Mouse (Mus musculus) ovary, postnatal 36 days (tissue): ENCODE data around the gene Rbm17.
A peak's percentile ranks its signal among the peaks of the same experiment; 100 is the strongest.
"Not testable (repeated sequence)": the region's sequence is repeated elsewhere in the genome, so short reads cannot be mapped to it uniquely, and the experiment has no call there.

ENCODE experiments used
- DNase-seq: peaks from one replicate; pipeline ENCODE4 v3.0.0; 2022; ENCODE audit warnings: low spot score, mixed read lengths

Rbm17 gene

DNA sequence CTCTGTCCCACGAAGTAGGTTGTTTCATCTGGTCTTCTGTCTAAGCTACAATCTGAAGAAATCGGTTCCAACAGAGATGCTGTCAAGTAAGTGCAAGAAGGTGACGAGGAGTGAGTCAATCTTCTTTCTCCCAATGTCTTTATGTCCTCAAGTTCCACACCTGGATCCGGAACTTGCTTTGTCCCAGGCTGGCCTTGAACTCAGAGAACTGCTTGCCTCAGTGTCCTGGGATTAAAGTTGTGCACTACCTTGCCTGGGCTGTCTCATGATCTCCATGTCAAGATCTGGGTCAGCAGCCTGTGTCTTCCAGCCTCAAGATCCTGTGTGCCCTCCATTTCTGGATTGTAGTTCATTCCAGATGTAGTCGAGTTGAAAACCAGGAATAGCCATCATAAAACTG is at the start of gene Rbm17:
Gene Rbm17 (minus strand): TSS at position 101 of the 400 bp plus-strand sequence.
- no peak for DNase-seq

DNA sequence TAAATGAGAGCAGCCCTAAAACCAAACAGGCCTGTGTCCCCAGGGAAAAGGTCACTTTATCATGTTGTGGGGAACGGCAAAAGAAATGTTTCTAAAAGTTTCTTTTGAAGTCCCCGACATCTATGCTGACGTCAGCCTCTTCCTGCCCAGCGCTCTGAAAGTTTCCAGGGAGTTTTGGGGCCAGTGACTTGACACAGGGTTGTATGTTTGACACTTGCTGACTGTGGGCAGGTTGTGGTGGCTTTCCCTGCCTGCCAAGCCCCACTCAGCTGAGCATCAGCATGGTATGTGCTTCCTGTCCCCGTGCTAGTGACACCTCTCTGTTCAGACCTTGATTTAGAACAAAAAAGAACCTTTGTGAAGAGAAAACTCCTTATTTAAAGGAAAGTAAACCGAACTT is 49.4 kb upstream of the Rbm17 start:
- DNase-seq: no peak

DNA sequence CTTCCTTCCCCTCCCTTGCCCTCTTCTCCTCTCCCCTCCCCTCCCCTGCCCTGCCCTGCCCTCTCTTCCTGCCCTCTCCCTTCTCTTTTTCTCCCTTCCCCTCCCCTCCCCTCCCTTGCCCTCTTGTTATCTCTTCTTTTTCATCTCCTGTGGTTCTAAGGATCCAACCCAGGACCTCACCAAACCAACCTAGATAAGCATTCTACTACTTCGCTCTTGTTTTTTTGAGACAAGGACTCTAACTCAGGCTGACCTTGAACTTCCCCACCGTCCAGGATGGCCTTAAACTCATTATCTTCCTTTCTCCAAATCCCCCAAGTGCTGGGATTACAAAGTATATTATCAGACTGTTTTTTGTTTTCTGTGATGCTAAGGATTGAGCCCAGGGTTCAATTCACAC is 48.8 kb upstream of the Rbm17 start:
- no peak for DNase-seq

DNA sequence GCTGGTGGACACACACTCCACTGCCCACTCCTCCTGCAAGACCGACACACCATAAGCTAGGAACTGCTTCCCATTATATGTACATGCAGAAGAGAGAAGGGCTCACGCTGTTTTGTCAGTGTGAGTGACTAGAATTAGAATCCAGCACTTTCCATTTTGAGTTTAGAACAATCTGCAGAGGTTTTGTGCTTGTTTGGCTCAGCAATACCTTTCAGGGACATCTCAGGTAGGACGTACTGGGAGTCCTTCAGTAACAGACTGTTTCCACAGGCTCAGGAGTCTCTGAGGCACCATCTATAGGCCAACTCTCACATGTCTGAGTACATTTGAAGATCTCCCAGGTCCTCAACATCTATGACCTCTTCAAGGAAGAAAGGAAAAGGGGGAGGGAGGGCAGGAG is 48.2 kb upstream of the Rbm17 start:
- no peak for DNase-seq

DNA sequence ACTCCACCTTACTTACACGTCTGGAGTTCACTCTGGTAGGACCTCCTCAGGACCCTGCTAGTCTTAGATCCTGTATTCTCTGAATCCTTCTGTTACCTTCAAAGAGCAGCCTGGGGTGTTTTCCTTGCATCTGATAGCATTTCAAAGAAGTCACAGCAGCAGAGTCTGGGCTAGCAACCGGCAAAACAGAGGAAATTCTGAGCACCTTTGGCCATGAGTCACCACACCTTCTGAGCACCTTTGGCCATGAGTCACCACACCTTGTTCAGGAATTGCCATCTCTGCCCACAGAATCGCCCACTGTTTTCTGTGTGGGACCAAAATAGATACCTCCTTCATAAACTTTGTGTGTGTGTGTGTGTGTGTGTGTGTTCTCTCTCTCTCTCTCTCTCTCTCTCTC is 47.5 kb upstream of the Rbm17 start:
- DNase-seq: no peak

DNA sequence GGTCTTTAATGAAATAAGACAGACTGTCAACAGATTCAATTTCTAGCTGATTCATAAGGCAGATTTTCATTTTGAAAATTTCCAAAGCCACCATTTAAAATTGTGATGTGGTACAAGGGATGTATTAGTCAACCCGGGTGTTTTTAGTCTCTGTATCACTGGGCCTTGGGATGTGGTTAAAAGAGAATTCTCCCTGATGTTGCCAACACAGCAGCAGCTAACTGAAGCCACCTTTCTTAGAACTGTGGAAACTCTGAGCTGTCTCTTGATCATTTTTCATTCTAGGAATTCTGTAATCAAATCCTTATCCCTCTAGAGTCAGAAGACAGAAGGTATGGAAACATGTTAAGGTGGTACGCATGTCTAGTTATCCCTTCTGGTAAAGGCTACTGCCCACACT is 41.3 kb upstream of the Rbm17 start:
- no peak for DNase-seq

DNA sequence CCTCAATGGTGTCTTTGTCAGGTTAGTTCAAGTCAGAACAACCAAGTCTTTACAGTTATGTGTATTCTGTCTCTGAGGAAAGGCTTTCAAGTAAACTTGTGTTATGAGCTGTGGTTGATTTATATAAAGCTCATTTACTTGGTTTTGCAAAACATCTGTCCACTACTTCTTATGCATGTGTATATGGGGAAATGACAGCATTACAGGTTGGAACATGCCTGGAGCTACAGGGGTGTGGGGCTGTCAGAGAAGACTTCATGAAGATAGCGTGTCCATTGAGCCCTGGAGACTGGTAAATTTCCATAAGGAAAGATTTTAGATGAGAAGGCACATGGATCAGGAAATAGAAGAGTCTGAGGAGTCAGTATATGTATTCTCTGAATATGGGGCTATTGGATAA is 40.1 kb upstream of the Rbm17 start:
- no peak for DNase-seq

DNA sequence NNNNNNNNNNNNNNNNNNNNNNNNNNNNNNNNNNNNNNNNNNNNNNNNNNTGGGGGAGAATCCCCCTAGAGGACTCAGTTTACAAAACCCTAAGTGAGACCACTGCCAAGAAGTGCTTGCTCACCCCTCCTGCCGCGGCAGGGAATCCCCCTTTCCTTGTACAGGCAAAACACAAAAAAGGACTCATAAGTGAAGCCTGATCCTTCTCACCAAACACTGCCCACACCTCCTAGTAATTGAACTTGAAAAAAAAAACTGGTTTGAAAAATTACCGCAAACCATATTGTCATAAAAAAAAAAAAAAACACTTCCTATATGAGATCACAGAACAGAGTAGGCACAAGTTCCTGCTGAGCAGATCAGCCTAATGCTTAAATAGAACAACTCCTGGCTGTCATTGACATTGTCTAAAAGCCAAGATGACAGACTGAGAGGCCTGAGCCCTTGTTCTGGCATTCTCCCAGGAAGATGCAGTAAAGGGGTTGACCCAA is 38.5 kb upstream of the Rbm17 start, which contains the start of gene Il2ra:
Gene Il2ra (plus strand): TSS at position 357 of the 491 bp plus-strand sequence.
- no peak for DNase-seq

DNA sequence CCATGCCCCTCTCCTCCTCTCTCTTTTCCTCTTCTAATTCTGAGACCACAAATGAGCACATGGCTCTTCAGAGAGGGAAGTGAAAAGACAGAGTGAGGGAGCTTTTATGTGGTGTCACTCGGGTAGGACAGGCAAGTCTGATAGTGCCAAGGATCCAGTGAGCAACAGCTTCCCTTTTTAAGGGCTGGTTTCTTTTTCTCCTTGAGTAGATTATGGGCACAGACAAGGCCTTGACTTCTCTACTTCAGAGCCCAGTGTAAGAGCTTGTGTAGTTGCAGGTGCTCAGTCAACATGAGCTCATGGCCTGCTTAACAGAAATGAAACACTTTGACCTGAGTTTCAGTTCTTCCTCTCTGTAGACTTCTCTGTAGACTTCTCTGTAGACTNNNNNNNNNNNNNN is 33.2 kb upstream of the Rbm17 start:
- no peak for DNase-seq

DNA sequence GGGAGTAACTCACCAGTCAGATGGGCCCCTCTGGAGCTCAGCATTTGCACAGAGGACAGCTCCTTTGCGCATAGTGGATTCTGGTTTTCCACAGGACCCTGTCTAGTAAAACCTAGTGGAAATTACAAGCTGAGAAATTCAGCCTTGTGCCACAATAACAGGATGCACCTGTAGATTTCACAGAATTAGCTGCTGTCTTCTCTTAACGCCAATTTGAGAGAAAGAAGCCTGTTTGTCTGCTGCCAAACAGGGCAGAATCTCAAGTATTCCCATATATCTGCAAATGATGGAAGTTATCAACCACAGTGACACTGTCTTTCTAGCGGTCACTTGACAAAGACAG is 32.2 kb upstream of the Rbm17 start:
- DNase-seq: no peak

DNA sequence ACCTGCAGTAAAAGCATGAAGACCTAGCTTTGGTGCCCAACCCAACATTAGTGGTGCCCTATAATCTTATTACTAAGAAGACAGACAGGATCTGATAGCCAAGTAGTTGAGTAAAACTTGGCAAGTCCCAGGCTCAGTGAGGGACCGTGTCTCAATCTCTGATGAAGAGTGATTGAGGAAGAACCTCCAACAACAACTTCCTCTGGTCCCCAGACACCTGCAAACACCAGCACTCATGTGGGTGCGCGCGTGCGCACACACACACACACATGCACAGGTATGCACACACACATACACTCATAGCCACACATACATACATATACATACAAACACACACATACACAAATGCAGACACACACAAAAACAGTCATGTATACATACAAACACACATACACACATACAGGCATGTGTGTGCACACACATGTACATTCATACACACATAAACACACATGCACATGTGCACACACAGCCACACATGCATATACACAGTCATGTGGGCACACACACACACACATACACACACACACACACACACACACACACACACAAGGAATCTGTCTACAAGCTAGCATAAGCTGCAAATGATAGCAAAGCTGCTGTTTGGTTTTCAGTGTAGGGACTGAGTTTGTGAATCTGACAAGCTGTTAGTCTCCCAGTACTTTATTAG is 31.7 kb upstream of the Rbm17 start:
- no peak for DNase-seq

DNA sequence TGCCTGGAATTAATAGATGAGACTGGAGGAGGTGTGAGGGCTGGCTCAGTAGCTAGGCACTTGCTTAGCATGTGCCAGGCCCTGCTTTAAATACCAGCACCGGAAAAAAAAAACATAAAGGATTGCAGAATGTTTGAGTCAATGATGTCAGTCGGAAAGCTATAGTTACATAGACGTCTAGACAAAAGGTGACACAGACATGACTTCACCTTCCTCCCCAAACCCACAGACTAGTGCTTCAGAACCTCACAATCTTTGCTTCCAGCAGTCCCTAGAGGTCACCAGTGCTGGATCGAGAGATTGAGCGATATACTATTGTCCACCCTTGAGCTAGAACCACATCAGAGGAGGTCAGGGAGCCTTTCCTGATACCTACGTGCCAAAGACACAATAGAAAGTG is 31.1 kb upstream of the Rbm17 start:
- DNase-seq: no peak

DNA sequence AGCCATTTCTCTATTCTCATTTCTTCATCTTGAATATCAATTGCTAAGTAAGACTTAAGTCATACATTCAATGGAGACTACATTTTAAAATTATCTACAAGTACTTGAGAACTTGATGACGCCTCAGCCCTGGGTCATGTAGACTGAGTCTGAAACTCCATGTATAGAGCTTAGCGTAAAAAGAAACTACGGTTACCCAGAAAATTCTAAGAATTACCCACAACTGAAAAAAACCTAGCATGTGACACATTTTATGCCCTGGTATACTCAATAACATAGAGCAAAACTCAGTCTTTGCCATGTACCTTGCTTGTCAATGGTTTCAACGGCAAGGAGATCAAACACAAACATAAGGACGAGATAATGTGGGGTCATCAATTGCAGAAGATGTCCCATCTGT is 21.9 kb upstream of the Rbm17 start, which contains the start of gene Gm17490:
Gene Gm17490 (minus strand): TSS at position 375 of the 400 bp plus-strand sequence.
- DNase-seq: no peak

DNA sequence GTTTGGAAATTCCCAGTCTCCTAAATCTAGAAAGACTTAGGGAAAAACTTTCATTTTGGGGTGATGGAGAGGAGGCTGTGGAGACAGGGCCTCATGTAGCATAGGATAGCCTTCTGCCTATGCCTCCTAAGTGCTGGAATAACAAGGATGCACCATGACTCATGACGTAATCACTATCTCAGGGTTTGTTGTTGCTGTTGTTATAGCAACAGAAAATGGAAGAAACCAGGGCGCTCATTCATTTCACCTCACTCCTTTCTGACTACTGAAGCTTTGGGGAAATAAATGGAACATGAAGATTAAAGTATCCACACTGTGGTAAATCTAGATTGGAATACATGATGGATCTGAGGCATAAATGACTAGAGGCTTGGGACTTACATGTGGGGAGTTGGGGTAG is 19.8 kb upstream of the Rbm17 start:
- DNase-seq: no peak

DNA sequence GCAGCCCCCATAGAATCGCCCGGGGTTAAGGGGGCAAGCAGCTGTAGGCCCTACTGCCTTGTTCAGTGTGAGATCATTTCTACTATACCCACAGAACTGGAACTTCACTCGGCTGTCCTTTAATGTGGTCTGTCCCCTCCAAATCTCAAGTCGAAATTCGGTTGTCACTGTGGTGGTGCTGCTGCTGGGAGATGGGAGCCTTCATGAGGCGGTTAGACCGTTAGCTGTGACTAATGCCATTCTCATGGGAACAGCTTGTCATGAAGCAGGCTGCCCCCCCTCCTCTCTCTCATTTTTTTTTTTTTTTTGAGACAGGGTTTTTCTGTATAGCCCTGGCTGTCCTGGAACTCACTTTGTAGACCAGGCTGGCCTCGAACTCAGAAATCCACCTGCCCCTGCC is 19.2 kb upstream of the Rbm17 start:
- DNase-seq: no peak

DNA sequence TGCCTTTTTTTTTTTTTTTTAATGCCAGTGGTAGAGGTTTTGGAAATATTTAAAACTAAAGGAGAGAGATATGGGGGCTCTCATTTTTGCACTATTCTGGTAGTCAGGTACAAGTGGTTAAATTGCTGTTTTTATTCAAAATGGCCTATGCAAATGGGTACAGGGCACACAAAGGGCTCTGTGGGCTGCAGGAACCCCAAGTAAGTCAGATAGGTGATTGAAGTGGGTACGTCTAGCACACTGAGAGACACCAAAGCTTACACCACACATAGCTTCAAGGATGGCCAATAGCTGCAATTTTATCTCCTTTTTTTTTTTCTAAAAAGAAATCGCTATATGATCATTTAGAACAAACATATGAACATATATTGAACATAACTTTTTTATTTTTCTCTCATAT is 15.6 kb upstream of the Rbm17 start:
- no peak for DNase-seq

DNA sequence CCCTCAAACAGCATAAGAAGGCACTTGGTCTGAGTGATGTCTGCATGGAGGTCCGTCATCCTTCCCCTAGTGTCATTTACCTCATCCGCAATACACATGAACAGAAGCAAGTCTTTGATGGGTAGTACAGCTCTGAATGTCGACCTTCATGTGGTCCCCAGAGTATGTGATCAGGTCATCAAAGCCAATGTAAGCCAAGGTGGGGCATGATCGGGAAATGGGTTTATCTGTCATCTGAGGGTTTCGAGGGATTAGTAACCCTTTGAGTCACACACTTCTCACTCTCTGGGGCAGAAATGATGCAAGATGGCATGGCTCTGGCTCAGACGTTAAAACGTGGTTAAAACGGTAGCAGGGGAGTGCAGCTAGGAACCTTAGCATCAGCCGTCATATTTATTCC is 12.9 kb upstream of the Rbm17 start:
- no peak for DNase-seq

DNA sequence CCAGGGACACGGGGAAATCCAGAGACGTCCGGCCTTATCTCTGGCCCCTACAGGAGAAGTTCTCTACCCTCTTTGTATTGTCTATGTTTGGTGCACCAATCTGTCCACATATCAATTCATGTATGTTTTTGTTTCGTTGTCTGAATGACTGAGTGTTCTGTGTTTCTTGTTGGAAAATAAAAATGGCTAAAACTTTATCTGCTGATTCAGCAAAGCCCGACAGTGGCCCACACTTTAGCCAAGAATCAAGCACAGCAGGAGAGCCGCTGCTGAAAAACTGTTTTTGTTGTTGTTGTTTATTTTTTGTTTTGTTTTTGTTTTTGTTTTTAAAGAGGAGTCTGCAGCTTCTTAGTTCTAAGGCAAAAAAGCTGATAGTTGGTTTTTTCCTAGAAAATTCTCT is 9.0 kb upstream of the Rbm17 start:
- DNase-seq: not testable (repeated sequence)

DNA sequence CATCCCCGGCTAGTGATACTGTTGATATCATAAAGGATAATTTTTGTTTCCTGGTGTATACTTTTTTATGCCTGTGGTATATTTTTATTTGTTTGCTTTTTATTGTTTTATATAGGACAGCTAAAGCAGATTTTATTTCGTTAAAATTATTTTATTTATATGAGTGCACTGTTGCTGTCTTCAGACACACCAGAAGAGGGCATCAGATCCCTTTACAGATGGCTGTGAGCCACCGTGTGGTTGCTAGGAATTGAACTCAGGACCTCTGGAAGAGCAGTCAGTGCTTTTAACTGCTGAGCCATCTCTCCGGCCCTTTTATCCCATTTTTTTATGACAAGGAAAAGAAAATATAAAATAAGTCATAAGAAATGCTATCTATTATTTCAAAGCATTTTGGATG is 2.8 kb upstream of the Rbm17 start:
- not testable (repeated sequence) for DNase-seq

DNA sequence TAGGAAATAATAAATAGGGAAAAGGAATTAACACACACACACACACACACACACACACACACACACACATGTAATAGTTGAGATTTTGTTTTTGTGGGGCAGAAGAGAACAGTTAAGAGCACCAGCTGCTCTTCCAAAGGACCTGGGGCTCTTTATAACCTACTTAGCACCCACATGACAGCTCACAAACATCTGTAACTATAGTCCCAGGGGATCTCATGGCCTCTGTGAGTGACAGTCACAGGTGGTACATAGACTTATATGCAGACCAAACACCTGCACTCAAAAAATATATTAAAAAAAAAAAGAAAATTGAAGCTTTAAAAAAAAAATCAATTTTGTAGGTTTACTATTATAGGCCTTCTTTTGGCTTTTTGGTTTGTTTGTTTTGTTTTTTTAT is 958 bp upstream of the Rbm17 start:
- no peak for DNase-seq

DNA sequence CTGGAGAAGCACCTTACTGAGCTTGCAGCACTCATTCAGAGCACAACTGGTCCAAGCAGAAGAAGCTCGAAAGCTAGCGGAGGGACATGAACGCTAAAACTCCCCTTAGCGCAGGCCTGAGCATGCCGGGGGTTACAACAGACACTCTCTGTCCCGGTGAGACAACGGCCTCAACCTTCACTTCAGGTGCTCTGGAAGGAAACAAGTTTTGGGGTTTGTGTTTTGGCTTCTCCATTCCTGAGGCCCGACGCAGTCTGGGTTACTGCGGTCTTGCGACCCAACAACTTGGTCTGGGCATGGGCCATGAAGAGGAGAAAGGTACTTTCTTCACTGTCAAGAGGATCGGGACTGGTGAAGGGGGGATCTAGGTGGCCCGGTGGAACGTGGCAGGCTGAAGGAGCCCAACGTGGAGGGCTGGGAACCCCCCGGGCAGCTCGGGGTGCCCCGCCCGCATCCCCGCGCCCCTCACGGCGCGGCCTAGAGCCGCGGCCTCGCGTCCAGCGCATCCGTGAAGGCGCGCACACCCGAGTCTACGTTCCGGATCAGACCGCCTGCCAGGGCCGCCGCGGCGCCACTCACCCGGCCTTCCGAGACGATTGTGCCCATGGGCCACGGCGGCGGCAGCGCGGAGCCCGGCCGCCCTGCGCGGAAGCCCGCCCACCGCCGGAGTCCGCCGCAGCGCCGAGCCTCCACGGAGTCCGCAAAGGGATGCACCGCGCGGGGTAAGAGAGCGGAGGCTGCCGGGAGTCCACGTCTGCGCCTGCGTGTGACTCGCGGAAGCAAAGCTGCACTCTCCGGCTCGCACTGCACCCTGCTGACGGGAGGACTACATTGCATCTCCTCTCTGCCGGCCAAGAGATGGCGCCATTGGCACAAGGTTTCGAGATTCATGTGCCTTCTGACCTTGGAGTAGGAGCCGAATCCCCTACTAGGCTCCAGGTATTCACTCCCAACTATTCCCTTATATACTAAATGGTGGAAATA is 1.2 kb downstream of the Rbm17 start:
- peak; percentile 95 for DNase-seq

DNA sequence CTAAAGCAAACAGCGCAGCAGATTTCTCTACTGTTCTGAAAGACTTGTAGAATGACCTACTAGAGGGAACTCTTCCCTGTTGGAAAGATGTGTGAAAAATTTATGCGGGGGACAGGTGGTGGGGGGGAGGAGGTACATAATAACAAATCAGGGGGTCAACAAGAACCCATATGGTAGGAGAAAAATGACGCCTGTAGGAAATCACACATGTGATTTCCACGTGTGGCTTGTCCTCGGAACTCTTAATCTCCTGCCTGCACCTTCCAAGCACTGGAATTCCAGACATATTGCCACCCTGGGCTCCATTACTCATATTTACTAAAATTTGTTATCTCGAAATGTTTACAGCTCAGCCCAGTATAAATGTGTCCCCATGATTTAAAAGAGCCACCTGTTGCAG is 2.2 kb downstream of the Rbm17 start:
- DNase-seq: no peak

DNA sequence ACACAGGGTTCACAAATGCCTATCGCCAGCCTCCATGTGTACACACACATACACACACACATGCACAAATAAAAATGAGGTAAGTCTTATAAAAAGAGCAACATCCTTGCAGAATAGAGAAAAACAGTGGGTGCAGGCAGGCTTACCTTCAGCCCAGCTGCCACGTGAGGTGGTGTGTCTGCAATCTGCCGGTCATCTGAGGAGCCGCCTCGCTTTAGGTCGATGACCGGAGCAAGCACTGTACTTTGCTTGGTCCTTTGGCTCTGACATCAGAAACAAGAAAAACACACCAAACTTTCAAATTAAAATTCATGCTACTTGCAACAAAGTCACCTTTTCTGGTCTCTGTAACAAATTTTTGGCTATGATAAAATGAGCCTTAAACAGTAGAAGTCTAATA is 6.0 kb downstream of the Rbm17 start:
- no peak for DNase-seq
